Comparison of ENCODE assay signal across 16 mouse cellular contexts in genomic region chr8:108577571-108577970, GRCm38 (mm10).
"Had no signal": no experiment of that assay in that cellular context is flagged by ENCODE, and none has a peak within 500 bp of the region (broad histone marks: within the 10 kb centered on the region; RNA-seq: fewer than 3 reads in every experiment).

No protein-coding gene starts in this region.

- H3K27ac ChIP-seq: liver, embryonic 13.5 days; lung, embryonic 15.5 days; macrophage had no signal

- H3K9me3 ChIP-seq: limb, embryonic 12.5 days; liver, embryonic 13.5 days; lung, embryonic 15.5 days; megakaryocyte, embryonic 14.5 days; neural tube, embryonic 13.5 days had no signal

- ATAC-seq: intestine, embryonic 16.5 days; liver, postnatal 0 days had no signal

- H3K4me3 ChIP-seq: limb, embryonic 12.5 days; liver, embryonic 13.5 days; lung, embryonic 15.5 days; megakaryocyte, embryonic 14.5 days; neural tube, embryonic 13.5 days had no signal

- H3K36me3 ChIP-seq: limb, embryonic 12.5 days; liver, embryonic 13.5 days; lung, embryonic 15.5 days; neural tube, embryonic 13.5 days had no signal

- H3K27me3 ChIP-seq: liver, embryonic 13.5 days; lung, embryonic 15.5 days had no signal

- DNase-seq: kidney, adult 8-10 months; kidney, postnatal 25 days; layer of hippocampus, adult 9-11 months; layer of hippocampus, postnatal 36 days; liver; liver, embryonic 13.5 days; liver, postnatal 0 days; lung, postnatal 14 days; thymus, adult 18-20 months; thymus, postnatal 14 days had no signal

- H3K9ac ChIP-seq: limb, embryonic 12.5 days; liver, embryonic 13.5 days; liver, postnatal 0 days; lung, embryonic 15.5 days; neural tube, embryonic 13.5 days had no signal

- H3K4me2 ChIP-seq: liver, embryonic 13.5 days; lung, embryonic 15.5 days; neural tube, embryonic 13.5 days had no signal
